Mouse (Mus musculus): ENCODE measurements around the gene Snapc2. TPM values are rescaled to one million over a fixed set of nuclear protein-coding genes. Genes with fewer than 3 reads are reported as not detected.

Gene Snapc2
- polyA plus RNA-seq, 1 experiment from 2014 or later: 41.6 TPM

GRCm38 (mm10) chr8:4258678-4259077 lies 5.8 kb downstream of the Snapc2 start:
- H3K9me3 ChIP-seq (replicated peaks; ENCODE audit: control insufficient read depth, low read length): no peaks in the 10 kb centered on the region
- H3K9ac ChIP-seq (ENCODE audit: low read length): peak overlapping the region; percentile 80
- peak overlapping the region; percentile 78 for H3K27ac ChIP-seq (ENCODE audit: low read length)
- H3K4me3 ChIP-seq (replicated peaks; ENCODE audit: low read length): peak overlapping the region; percentile 79
- peaks cover 13% of the 10 kb centered on the region for H3K36me3 ChIP-seq (ENCODE audit: control insufficient read depth, insufficient read depth, low read length)
- peak; percentile 63 for ATAC-seq (ENCODE audit: insufficient read depth, low FRiP score)
- no peaks in the 10 kb centered on the region for H3K27me3 ChIP-seq (ENCODE audit: control insufficient read depth, insufficient read depth, low read length)
- WGBS: 0% methylated on average over 31 of the region's 32 CpGs
- H3K4me2 ChIP-seq (ENCODE audit: low read depth, low read length): peak overlapping the region; percentile 91
- H3K4me1 ChIP-seq (ENCODE audit: control insufficient read depth, insufficient read depth, low read length): peaks cover 20% of the 10 kb centered on the region

DNA sequence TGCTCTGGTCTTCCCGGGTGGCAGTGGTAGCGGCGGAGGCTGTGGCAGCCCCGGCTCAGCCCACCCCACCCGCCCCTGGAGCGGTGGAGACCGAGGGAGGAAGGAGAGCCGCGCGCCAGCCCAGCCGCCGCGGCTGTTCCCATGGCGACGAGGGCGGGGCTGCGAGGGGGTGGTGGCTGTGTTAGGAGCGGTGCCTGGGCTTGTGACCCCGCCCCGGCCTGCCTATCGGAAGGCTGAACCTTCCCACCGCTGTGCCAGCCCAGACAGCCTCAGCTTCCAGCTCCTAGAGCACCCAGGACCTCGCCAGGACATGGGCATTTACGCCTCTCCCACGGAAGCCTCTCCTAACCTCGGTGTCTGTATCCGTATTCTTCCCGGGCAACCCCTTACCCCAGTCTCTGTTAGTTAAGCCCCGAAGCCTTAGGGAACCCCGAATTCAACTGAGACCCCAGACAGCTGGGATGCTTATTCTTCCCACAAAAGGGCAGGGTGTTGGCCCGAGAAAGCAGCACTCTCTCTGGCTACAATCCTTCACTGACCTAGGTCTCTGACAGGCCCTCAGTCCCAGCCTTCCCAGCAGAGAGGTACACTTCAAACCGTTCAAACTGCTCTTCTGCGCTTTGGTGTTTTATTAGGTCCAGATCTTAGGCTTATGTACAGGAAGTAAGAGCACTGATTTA lies 6.4 kb downstream of the Snapc2 start, which contains the start of gene Ctxn1:
TSS of gene Ctxn1 (minus strand) at position 150 of the 680 bp plus-strand sequence.
- peak within 1 kb of the TSS; percentile 80 for H3K9ac ChIP-seq (ENCODE audit: low read length)
- 6% methylated on average over 30 of the region's 33 CpGs for WGBS
- H3K27ac ChIP-seq (ENCODE audit: low read length): peak within 1 kb of the TSS; percentile 78
- no peaks in the 10 kb centered on the region for H3K27me3 ChIP-seq (ENCODE audit: control insufficient read depth, insufficient read depth, low read length)
- H3K9me3 ChIP-seq (replicated peaks; ENCODE audit: control insufficient read depth, low read length): no peaks in the 10 kb centered on the region
- peak within 1 kb of the TSS; percentile 91 for H3K4me2 ChIP-seq (ENCODE audit: low read depth, low read length)
- H3K4me1 ChIP-seq (ENCODE audit: control insufficient read depth, insufficient read depth, low read length): peaks cover 14% of the 10 kb centered on the region
- ATAC-seq (ENCODE audit: insufficient read depth, low FRiP score): peak; percentile 94
- H3K4me3 ChIP-seq (replicated peaks; ENCODE audit: low read length): peak within 1 kb of the TSS; percentile 79
- H3K36me3 ChIP-seq (ENCODE audit: control insufficient read depth, insufficient read depth, low read length): peaks cover 13% of the 10 kb centered on the region

DNA sequence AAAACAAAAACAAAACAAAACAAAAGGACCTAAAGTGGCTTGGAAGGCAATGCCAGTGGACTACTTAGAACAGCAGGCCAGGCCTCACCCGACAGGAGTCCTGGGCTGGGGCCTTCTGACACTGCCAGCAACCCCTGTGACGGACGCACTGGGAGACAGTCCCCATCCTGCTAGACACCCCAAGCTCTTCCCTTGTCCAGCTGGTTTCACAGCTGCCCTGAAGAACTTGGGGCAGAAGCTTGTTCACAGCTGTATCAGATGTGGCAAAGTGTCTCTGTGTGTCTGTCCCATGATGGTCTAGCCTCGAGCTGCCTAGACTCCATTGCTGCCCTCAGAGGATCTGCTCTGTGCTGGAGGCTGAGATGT lies 6.9 kb downstream of the Snapc2 start:
- Histone ChIP-seq H3K4me2 (ENCODE audit: low read depth, low read length) (no peak overlapping the region), H3K9me3 (replicated peaks; ENCODE audit: control insufficient read depth, low read length) (no peaks in the 10 kb centered on the region), H3K27ac (ENCODE audit: low read length) (peak overlapping the region; percentile 78), H3K36me3 (ENCODE audit: control insufficient read depth, insufficient read depth, low read length) (peaks cover 13% of the 10 kb centered on the region), H3K4me1 (ENCODE audit: control insufficient read depth, insufficient read depth, low read length) (peaks cover 13% of the 10 kb centered on the region), H3K27me3 (ENCODE audit: control insufficient read depth, insufficient read depth, low read length) (no peaks in the 10 kb centered on the region), H3K4me3 (replicated peaks; ENCODE audit: low read length) (no peak overlapping the region), H3K9ac (ENCODE audit: low read length) (peak overlapping the region; percentile 12; the same call in 1 of the 2 replicates)
- 90% methylated on average over 4 of the region's 4 CpGs for WGBS
- ATAC-seq (ENCODE audit: insufficient read depth, low FRiP score): no peak

DNA sequence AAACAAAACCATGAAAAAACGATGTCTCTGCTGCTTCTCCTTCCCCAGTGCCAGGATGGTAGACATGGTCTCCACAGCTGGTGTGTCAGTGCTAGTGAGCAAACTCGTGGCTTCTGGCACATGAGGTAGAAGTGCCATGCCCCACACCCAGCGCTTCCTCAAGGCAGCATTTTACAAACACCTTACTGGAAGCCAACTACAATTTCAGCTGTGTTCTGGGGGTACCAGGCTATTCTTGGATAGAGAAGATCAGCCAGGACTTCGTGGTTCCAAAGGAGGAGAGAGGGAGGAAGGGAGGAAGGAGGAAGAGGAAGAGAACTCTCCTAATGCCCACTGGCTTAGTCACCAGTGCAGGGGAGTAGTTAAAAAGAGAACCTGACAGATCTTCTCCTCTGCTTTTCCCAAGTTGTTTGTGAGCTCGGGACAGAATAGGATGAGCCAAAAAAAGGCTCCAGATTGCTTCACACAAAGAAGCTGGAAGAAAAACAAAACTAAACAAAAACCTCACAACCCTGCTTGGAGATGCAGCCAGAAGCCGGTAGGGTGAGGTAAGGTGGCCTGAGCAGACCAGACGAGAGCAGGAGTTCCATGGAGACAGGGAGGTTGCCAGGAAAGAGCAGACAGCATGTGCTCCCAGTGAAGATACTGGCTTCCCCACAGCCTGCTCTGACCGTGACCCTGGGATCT lies 10.4 kb downstream of the Snapc2 start:
- H3K4me2 ChIP-seq (ENCODE audit: low read depth, low read length): no peak overlapping the region
- no peak overlapping the region for H3K9ac ChIP-seq (ENCODE audit: low read length)
- H3K4me1 ChIP-seq (ENCODE audit: control insufficient read depth, insufficient read depth, low read length): peaks cover 7% of the 10 kb centered on the region
- H3K27ac ChIP-seq (ENCODE audit: low read length): no peak overlapping the region
- no peak for ATAC-seq (ENCODE audit: insufficient read depth, low FRiP score)
- 85% methylated on average over 8 of the region's 8 CpGs for WGBS
- no peak overlapping the region for H3K4me3 ChIP-seq (replicated peaks; ENCODE audit: low read length)
- no peaks in the 10 kb centered on the region for H3K27me3 ChIP-seq (ENCODE audit: control insufficient read depth, insufficient read depth, low read length)
- peaks cover 26% of the 10 kb centered on the region; the same call in 1 of the 2 replicates for H3K36me3 ChIP-seq (ENCODE audit: control insufficient read depth, insufficient read depth, low read length)
- no peaks in the 10 kb centered on the region for H3K9me3 ChIP-seq (replicated peaks; ENCODE audit: control insufficient read depth, low read length)

DNA sequence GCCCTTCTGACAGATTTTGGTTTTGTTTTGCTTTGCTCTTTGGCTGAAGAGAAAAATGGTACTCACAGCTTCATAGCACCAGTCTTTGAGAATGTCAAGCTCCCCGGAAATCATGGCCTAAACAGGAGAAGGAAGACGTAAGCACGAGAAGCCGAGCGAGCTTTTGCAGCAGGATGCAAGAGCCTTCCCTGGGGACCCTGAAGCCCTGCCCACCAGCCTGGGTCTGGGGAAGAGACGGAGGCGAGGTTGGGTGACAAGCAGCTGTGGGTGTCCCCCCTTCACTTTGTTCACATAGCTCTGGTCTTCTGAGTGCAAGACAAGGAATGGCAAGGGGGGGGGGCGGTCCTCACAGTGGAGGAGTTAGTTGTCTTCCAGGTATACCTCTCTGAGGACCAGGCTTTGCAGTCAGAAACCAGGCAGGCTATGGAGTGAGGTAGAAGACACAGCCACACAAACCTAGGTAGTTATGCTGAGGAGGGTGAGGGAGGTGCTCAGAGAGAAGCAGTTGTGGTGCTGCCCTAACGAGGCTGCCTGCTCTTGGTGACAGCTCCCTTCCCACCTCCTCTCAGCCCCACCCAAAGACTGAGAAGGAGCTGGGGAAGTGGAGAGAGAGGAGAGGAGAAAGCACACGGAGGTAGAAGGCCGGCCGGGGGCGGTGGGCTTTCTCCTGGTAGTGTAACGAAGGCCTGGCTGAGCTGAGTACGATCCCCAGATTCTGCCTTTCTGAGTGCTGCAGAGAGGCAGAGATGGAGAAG lies 12.5 kb downstream of the Snapc2 start:
- no peak overlapping the region for H3K4me2 ChIP-seq (ENCODE audit: low read depth, low read length)
- 91% methylated on average over 15 of the region's 15 CpGs for WGBS
- no peak overlapping the region for H3K27ac ChIP-seq (ENCODE audit: low read length)
- H3K36me3 ChIP-seq (ENCODE audit: control insufficient read depth, insufficient read depth, low read length): peaks cover 27% of the 10 kb centered on the region; the same call in 1 of the 2 replicates
- no peak overlapping the region for H3K9ac ChIP-seq (ENCODE audit: low read length)
- no peak overlapping the region for H3K4me3 ChIP-seq (replicated peaks; ENCODE audit: low read length)
- no peaks in the 10 kb centered on the region for H3K9me3 ChIP-seq (replicated peaks; ENCODE audit: control insufficient read depth, low read length)
- H3K4me1 ChIP-seq (ENCODE audit: control insufficient read depth, insufficient read depth, low read length): no peaks in the 10 kb centered on the region
- no peak for ATAC-seq (ENCODE audit: insufficient read depth, low FRiP score)
- H3K27me3 ChIP-seq (ENCODE audit: control insufficient read depth, insufficient read depth, low read length): no peaks in the 10 kb centered on the region

- H3K4me3 ChIP-seq (replicated peaks; ENCODE audit: low read length): no peak overlapping the region
- no peaks in the 10 kb centered on the region for H3K27me3 ChIP-seq (ENCODE audit: control insufficient read depth, insufficient read depth, low read length)
- no peak overlapping the region for H3K27ac ChIP-seq (ENCODE audit: low read length)
- WGBS: 74% methylated on average over 15 of the region's 15 CpGs
- peaks cover 28% of the 10 kb centered on the region; the same call in 1 of the 2 replicates for H3K36me3 ChIP-seq (ENCODE audit: control insufficient read depth, insufficient read depth, low read length)
- no peaks in the 10 kb centered on the region for H3K4me1 ChIP-seq (ENCODE audit: control insufficient read depth, insufficient read depth, low read length)
- peak; percentile 29; the same call in 1 of the 2 replicates for ATAC-seq (ENCODE audit: insufficient read depth, low FRiP score)
- H3K9ac ChIP-seq (ENCODE audit: low read length): no peak overlapping the region
- H3K9me3 ChIP-seq (replicated peaks; ENCODE audit: control insufficient read depth, low read length): no peaks in the 10 kb centered on the region
- no peak overlapping the region for H3K4me2 ChIP-seq (ENCODE audit: low read depth, low read length)
Measured at GRCm38 (mm10) chr8:4267627-4268026, 14.7 kb downstream of the Snapc2 start.

DNA sequence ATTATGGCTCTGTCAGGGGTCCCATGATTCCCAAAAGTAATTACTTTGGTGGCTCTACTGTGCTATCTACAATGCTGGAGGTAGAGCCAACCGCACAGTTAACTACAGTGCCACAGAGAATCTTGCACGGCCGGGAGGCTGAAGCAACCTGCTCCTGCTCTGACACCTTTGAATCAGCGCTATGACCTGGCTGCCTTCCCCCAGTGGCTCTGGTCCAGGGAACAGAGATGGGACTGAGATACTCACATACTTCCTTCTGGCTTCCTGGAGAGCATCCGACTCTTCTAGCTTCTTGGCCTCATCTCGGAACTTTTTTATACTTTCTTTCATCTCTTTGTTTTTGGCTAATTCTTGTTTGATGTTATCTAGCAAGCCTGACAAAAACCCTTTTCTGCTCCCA lies 16.7 kb downstream of the Snapc2 start:
- H3K9ac ChIP-seq (ENCODE audit: low read length): no peak overlapping the region
- peaks cover 26% of the 10 kb centered on the region; the same call in 1 of the 2 replicates for H3K36me3 ChIP-seq (ENCODE audit: control insufficient read depth, insufficient read depth, low read length)
- ATAC-seq (ENCODE audit: insufficient read depth, low FRiP score): no peak
- no peaks in the 10 kb centered on the region for H3K9me3 ChIP-seq (replicated peaks; ENCODE audit: control insufficient read depth, low read length)
- no peak overlapping the region for H3K4me2 ChIP-seq (ENCODE audit: low read depth, low read length)
- H3K27ac ChIP-seq (ENCODE audit: low read length): no peak overlapping the region
- no peaks in the 10 kb centered on the region for H3K27me3 ChIP-seq (ENCODE audit: control insufficient read depth, insufficient read depth, low read length)
- no peak overlapping the region for H3K4me3 ChIP-seq (replicated peaks; ENCODE audit: low read length)
- WGBS: 87% methylated on average over 6 of the region's 6 CpGs
- no peaks in the 10 kb centered on the region; the same call in 1 of the 2 replicates for H3K4me1 ChIP-seq (ENCODE audit: control insufficient read depth, insufficient read depth, low read length)

GRCm38 (mm10) chr8:4275275-4276110 lies 22.6 kb downstream of the Snapc2 start, which contains the start of gene Timm44:
Timm44 (minus strand) TSS chr8:4275913.
- peak within 1 kb of the TSS; percentile 31; the same call in 1 of the 2 replicates for H3K27ac ChIP-seq (ENCODE audit: low read length)
- under 1% methylated on average over 39 of the region's 39 CpGs for WGBS
- H3K9me3 ChIP-seq (replicated peaks; ENCODE audit: control insufficient read depth, low read length): no peaks in the 10 kb centered on the region
- H3K4me1 ChIP-seq (ENCODE audit: control insufficient read depth, insufficient read depth, low read length): peaks cover 5% of the 10 kb centered on the region
- peak; percentile 98 for ATAC-seq (ENCODE audit: insufficient read depth, low FRiP score)
- peak within 1 kb of the TSS; percentile 69 for H3K4me2 ChIP-seq (ENCODE audit: low read depth, low read length)
- H3K27me3 ChIP-seq (ENCODE audit: control insufficient read depth, insufficient read depth, low read length): no peaks in the 10 kb centered on the region
- 0 out of 2 replicates have a peak, but pooled peaks cover 5% of the 10 kb centered on the region for H3K36me3 ChIP-seq (ENCODE audit: control insufficient read depth, insufficient read depth, low read length)
- H3K4me3 ChIP-seq (replicated peaks; ENCODE audit: low read length): peak within 1 kb of the TSS; percentile 78
- H3K9ac ChIP-seq (ENCODE audit: low read length): peak within 1 kb of the TSS; percentile 80
